Mouse (Mus musculus): ENCODE results near the gene Icos. TPM values are rescaled to one million over a fixed set of nuclear protein-coding genes. Genes with fewer than 3 reads are reported as not detected.

The Icos gene
- polyA plus RNA-seq, 1 experiment, result not detected

GRCm38 (mm10) chr1:60967521-60967920, 10.2 kb upstream of the Icos start:
- no peak overlapping the region for H3K4me3 ChIP-seq (replicated peaks; ENCODE audit: insufficient read depth, low read depth, low read length)
- no peaks in the 10 kb centered on the region for H3K4me1 ChIP-seq (ENCODE audit: control insufficient read depth, insufficient read depth, low read length)
- no peak overlapping the region for H3K27ac ChIP-seq (ENCODE audit: insufficient read depth, low read length)
- WGBS, result 28% methylated on average over 2 of the region's 2 CpGs
- TF ChIP-seq CTCF (IDR thresholded peaks at IDR 0.05; ENCODE audit: borderline replicate concordance, insufficient read depth, low read depth, low read length) (no peak), POLR2A (IDR thresholded peaks at IDR 0.05; ENCODE audit: borderline replicate concordance, insufficient read depth, low read length) (no peak)
- no peak for DNase-seq
- H3K27me3 ChIP-seq (ENCODE audit: control insufficient read depth, insufficient read depth, low read length), result no peaks in the 10 kb centered on the region

GRCm38 (mm10) chr1:60970846-60971245, 6.9 kb upstream of the Icos start:
- no peak for TF ChIP-seq CTCF (IDR thresholded peaks at IDR 0.05; ENCODE audit: borderline replicate concordance, insufficient read depth, low read depth, low read length)
- WGBS, result 79% methylated on average over 1 of the region's 1 CpGs
- no peak for DNase-seq
- Histone ChIP-seq H3K4me3 (replicated peaks; ENCODE audit: insufficient read depth, low read depth, low read length) (no peak overlapping the region), H3K27me3 (ENCODE audit: control insufficient read depth, insufficient read depth, low read length) (no peaks in the 10 kb centered on the region), H3K27ac (ENCODE audit: insufficient read depth, low read length) (no peak overlapping the region), H3K4me1 (ENCODE audit: control insufficient read depth, insufficient read depth, low read length) (no peaks in the 10 kb centered on the region)

GRCm38 (mm10) chr1:60974221-60974620, 3.5 kb upstream of the Icos start:
- DNase-seq, result no peak
- Histone ChIP-seq H3K27me3 (ENCODE audit: control insufficient read depth, insufficient read depth, low read length) (no peaks in the 10 kb centered on the region), H3K4me1 (ENCODE audit: control insufficient read depth, insufficient read depth, low read length) (no peaks in the 10 kb centered on the region), H3K27ac (ENCODE audit: insufficient read depth, low read length) (no peak overlapping the region), H3K4me3 (replicated peaks; ENCODE audit: insufficient read depth, low read depth, low read length) (no peak overlapping the region)
- WGBS, result 91% methylated on average over 3 of the region's 3 CpGs
- TF ChIP-seq CTCF (IDR thresholded peaks at IDR 0.05; ENCODE audit: borderline replicate concordance, insufficient read depth, low read depth, low read length) (no peak), POLR2A (IDR thresholded peaks at IDR 0.05; ENCODE audit: borderline replicate concordance, insufficient read depth, low read length) (no peak)

GRCm38 (mm10) chr1:60975646-60976294, 2.0 kb upstream of the Icos start:
- no peak for DNase-seq
- H3K27ac ChIP-seq (ENCODE audit: insufficient read depth, low read length), result no peak overlapping the region
- 92% methylated on average over 5 of the region's 5 CpGs for WGBS
- TF ChIP-seq CTCF (IDR thresholded peaks at IDR 0.05; ENCODE audit: borderline replicate concordance, insufficient read depth, low read depth, low read length), result no peak
- TF ChIP-seq POLR2A (IDR thresholded peaks at IDR 0.05; ENCODE audit: borderline replicate concordance, insufficient read depth, low read length), result no peak
- no peaks in the 10 kb centered on the region for H3K4me1 ChIP-seq (ENCODE audit: control insufficient read depth, insufficient read depth, low read length)
- H3K27me3 ChIP-seq (ENCODE audit: control insufficient read depth, insufficient read depth, low read length), result no peaks in the 10 kb centered on the region
- H3K4me3 ChIP-seq (replicated peaks; ENCODE audit: insufficient read depth, low read depth, low read length), result no peak overlapping the region

GRCm38 (mm10) chr1:60979126-60979842, 1.6 kb downstream of the Icos start:
- no peak for DNase-seq
- no peaks in the 10 kb centered on the region for H3K27me3 ChIP-seq (ENCODE audit: control insufficient read depth, insufficient read depth, low read length)
- 33% methylated on average over 7 of the region's 7 CpGs for WGBS
- TF ChIP-seq POLR2A (IDR thresholded peaks at IDR 0.05; ENCODE audit: borderline replicate concordance, insufficient read depth, low read length) (no peak), CTCF (IDR thresholded peaks at IDR 0.05; ENCODE audit: borderline replicate concordance, insufficient read depth, low read depth, low read length) (no peak)
- H3K4me3 ChIP-seq (replicated peaks; ENCODE audit: insufficient read depth, low read depth, low read length), result no peak overlapping the region
- H3K27ac ChIP-seq (ENCODE audit: insufficient read depth, low read length), result no peak overlapping the region
- H3K4me1 ChIP-seq (ENCODE audit: control insufficient read depth, insufficient read depth, low read length), result no peaks in the 10 kb centered on the region

- Histone ChIP-seq H3K27ac (ENCODE audit: insufficient read depth, low read length) (no peak overlapping the region), H3K27me3 (ENCODE audit: control insufficient read depth, insufficient read depth, low read length) (no peaks in the 10 kb centered on the region), H3K4me1 (ENCODE audit: control insufficient read depth, insufficient read depth, low read length) (no peaks in the 10 kb centered on the region), H3K4me3 (replicated peaks; ENCODE audit: insufficient read depth, low read depth, low read length) (no peak overlapping the region)
- no peak for TF ChIP-seq CTCF (IDR thresholded peaks at IDR 0.05; ENCODE audit: borderline replicate concordance, insufficient read depth, low read depth, low read length)
- no peak for TF ChIP-seq POLR2A (IDR thresholded peaks at IDR 0.05; ENCODE audit: borderline replicate concordance, insufficient read depth, low read length)
- WGBS, result 83% methylated on average over 2 of the region's 2 CpGs
- DNase-seq, result no peak
These were observed 2.1 kb downstream of the Icos start for GRCm38 (mm10) chr1:60979843-60980235.

GRCm38 (mm10) chr1:60985075-60985474, 7.3 kb downstream of the Icos start:
- no peak overlapping the region for H3K4me3 ChIP-seq (replicated peaks; ENCODE audit: insufficient read depth, low read depth, low read length)
- no peak for DNase-seq
- no peak overlapping the region for H3K27ac ChIP-seq (ENCODE audit: insufficient read depth, low read length)
- no peaks in the 10 kb centered on the region for H3K4me1 ChIP-seq (ENCODE audit: control insufficient read depth, insufficient read depth, low read length)
- WGBS, result 83% methylated on average over 2 of the region's 2 CpGs
- no peaks in the 10 kb centered on the region for H3K27me3 ChIP-seq (ENCODE audit: control insufficient read depth, insufficient read depth, low read length)
- no peak for TF ChIP-seq POLR2A (IDR thresholded peaks at IDR 0.05; ENCODE audit: borderline replicate concordance, insufficient read depth, low read length)
- no peak for TF ChIP-seq CTCF (IDR thresholded peaks at IDR 0.05; ENCODE audit: borderline replicate concordance, insufficient read depth, low read depth, low read length)

GRCm38 (mm10) chr1:60986141-60986540, 8.4 kb downstream of the Icos start:
- 88% methylated on average over 5 of the region's 5 CpGs for WGBS
- Histone ChIP-seq H3K27ac (ENCODE audit: insufficient read depth, low read length) (no peak overlapping the region), H3K4me3 (replicated peaks; ENCODE audit: insufficient read depth, low read depth, low read length) (no peak overlapping the region), H3K4me1 (ENCODE audit: control insufficient read depth, insufficient read depth, low read length) (no peaks in the 10 kb centered on the region), H3K27me3 (ENCODE audit: control insufficient read depth, insufficient read depth, low read length) (no peaks in the 10 kb centered on the region)
- DNase-seq, result no peak
- no peak for TF ChIP-seq POLR2A (IDR thresholded peaks at IDR 0.05; ENCODE audit: borderline replicate concordance, insufficient read depth, low read length)
- TF ChIP-seq CTCF (IDR thresholded peaks at IDR 0.05; ENCODE audit: borderline replicate concordance, insufficient read depth, low read depth, low read length), result no peak
